Mouse (Mus musculus) neural tube, embryonic 15.5 days (tissue): ENCODE measurements around the gene Tmem107. TPM values are rescaled to one million over a fixed set of nuclear protein-coding genes. Genes with fewer than 3 reads are reported as not detected.
A peak's percentile ranks its signal among the peaks of the same experiment; 100 is the strongest.

Source experiments
- ATAC-seq: fragments of 200-750 bp; cut with Nextera tagmentation; 2 replicates; pipeline ENCODE4 v1.8.0; 2017; ENCODE audit warnings: mild to moderate bottlenecking, moderate TSS enrichment, moderate library complexity; ENCODE audit not compliant: low FRiP score
- H3K27ac ChIP-seq: fragments of 300-500 bp; sonication (generic); replicated peaks from 2 replicates; pipeline ENCODE4 v1.5.1; 2015; ENCODE audit warnings: mild to moderate bottlenecking, inconsistent platforms
- H3K27me3 ChIP-seq: fragments of 300-500 bp; sonication (generic); replicated peaks from 2 replicates; pipeline ENCODE4 v1.6.1; 2015; ENCODE audit warnings: inconsistent platforms
- H3K36me3 ChIP-seq: fragments of 300-500 bp; sonication (generic); 2 replicates; pipeline ENCODE4 v1.6.1; 2015; ENCODE audit warnings: inconsistent platforms
- H3K4me1 ChIP-seq: fragments of 300-500 bp; sonication (generic); 2 replicates; pipeline ENCODE4 v1.6.1; 2015; ENCODE audit warnings: inconsistent platforms
- H3K4me2 ChIP-seq: fragments of 300-500 bp; sonication (generic); 2 replicates; pipeline ENCODE4 v1.6.1; 2015; ENCODE audit warnings: inconsistent platforms, mild to moderate bottlenecking, moderate library complexity
- H3K4me3 ChIP-seq: fragments of 300-500 bp; sonication (generic); replicated peaks from 2 replicates; pipeline ENCODE4 v1.5.1; 2015; ENCODE audit warnings: mild to moderate bottlenecking, inconsistent platforms
- H3K9ac ChIP-seq: fragments of 300-500 bp; sonication (generic); replicated peaks from 2 replicates; pipeline ENCODE4 v1.6.1; 2015; ENCODE audit warnings: mild to moderate bottlenecking, inconsistent platforms
- H3K9me3 ChIP-seq: fragments of 300-500 bp; sonication (generic); replicated peaks from 2 replicates; pipeline ENCODE4 v1.6.1; 2016; ENCODE audit warnings: inconsistent platforms
- WGBS: fragments of 180-500 bp; shearing (Covaris S2); methylation state at CpG from one replicate; pipeline ENCODE4 v1.1.7; 2015; ENCODE audit warnings: mixed read lengths; 5-methylcytosine and 5-hydroxymethylcytosine counted together
- polyA plus RNA-seq: library from polyadenylated mRNA; unstranded; fragments of >200 nt; fragmentation: Nextera tagmentation; extraction: Ambion mirVana; gene quantifications from 2 replicates; pipeline ENCODE4 v1.2.1, GENCODE M21; 2015

The Tmem107 gene
- polyA plus RNA-seq, 1 experiment from 2014 or later = 33.3 TPM

DNA sequence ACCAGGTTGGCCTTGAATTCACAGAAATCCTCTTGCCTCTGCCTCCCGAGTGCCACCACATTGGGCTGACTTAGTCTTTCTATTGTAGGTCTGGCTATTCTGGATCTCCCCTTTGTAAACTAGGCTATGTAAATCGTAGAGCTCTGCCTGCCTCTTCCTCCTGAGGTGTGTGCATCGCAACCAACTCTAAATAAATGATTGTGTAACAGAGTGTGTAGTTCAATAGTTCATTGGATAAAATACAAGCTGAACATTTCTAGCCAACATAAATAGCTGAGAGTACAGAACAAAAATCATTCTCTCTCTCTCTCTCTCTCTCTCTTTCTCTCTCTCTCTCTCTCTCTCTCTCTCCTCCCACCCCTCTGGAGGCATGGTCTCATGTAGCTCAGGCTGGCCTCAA lies 44.0 kb downstream of the Tmem107 start:
- Histone ChIP-seq H3K36me3 (no peaks in the 10 kb centered on the region), H3K4me1 (peaks cover 33% of the 10 kb centered on the region), H3K4me2 (no peak overlapping the region), H3K27ac (no peak overlapping the region), H3K9me3 (no peaks in the 10 kb centered on the region), H3K4me3 (no peak overlapping the region), H3K9ac (no peak overlapping the region), H3K27me3 (peaks cover 12% of the 10 kb centered on the region)
- ATAC-seq = no peak
- WGBS = 80% methylated on average over 3 of the region's 3 CpGs

DNA sequence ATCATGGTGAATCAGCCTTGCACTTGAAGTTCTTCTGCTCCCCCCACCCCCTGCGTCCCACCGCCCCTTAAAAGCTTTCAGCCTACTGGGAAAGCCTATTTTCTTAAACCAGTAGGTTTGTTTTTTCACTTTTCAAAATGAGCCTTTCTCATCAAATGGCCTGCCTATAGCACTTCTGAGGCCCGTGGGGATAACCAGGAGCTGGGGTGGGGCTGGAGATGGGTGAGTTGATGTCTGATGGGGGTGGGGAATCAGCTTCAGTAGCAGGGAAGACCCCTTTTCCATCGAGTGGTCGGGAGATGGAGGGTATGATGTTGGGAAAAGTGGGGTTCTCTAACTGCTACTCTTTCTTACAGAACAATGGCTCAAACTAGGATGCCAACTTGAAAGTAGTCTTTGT lies 46.2 kb downstream of the Tmem107 start:
- peaks cover 47% of the 10 kb centered on the region for H3K4me1 ChIP-seq
- ATAC-seq = no peak
- H3K4me2 ChIP-seq = peak overlapping the region; percentile 97
- H3K36me3 ChIP-seq = no peaks in the 10 kb centered on the region
- peaks cover 17% of the 10 kb centered on the region for H3K27me3 ChIP-seq
- no peak overlapping the region for H3K27ac ChIP-seq
- H3K9ac ChIP-seq = peak overlapping the region; percentile 87; the same call in 1 of the 2 replicates
- peak overlapping the region; percentile 85 for H3K4me3 ChIP-seq
- 56% methylated on average over 5 of the region's 5 CpGs for WGBS
- no peaks in the 10 kb centered on the region for H3K9me3 ChIP-seq

DNA sequence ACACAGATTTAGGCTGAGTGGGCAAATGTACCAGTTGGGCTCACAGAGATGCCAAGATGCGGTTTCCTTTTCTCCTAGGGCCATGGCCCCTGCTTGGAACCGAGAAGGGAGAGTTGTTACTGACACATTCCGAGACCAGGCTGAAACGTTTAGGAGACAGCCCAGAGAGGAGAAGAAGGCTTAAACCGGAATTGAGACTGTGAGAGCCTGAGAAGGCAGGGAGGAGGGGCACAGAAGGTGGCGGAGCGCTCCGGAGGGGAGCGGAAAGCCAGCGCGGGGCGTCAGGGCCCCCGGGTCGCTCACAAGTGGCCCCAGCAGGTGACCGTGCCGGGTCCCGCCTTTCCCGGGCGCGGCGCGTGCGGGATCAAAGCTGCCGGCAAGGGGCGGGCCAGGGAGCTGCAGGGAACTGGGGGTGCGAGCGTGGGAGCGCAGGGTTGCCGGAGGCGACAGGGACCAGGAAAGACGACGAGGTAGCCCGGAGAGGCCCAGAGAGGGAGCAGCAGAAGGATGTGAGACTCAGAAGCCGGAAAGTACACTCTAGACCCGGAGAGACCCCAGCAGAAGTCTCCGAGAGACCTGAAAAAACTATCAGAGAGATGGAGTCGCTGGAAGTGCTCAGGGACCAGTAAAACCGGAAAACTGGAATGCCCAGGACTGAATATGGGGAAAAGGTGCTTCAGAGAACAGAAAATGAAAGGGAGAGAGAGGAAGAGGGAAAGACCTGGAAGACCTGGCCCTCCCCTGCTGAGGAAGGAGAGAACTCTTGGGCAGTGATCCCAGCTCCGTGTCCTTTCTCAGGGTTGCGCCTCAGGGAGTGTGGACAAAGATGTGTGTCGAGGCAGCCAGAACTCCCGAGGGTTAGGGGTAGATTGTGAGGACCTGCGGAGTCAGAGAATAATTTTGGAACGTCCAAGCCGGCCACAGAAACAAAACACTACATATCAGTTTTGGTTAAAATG lies 47.4 kb downstream of the Tmem107 start:
- Histone ChIP-seq H3K4me1 (peaks cover 50% of the 10 kb centered on the region), H3K4me2 (peak overlapping the region; percentile 97), H3K9me3 (no peaks in the 10 kb centered on the region), H3K27me3 (peaks cover 17% of the 10 kb centered on the region), H3K4me3 (peak overlapping the region; percentile 85), H3K9ac (peak overlapping the region; percentile 87), H3K27ac (peak overlapping the region; percentile 80), H3K36me3 (no peaks in the 10 kb centered on the region)
- WGBS = under 1% methylated on average over 43 of the region's 45 CpGs
- no peak for ATAC-seq

DNA sequence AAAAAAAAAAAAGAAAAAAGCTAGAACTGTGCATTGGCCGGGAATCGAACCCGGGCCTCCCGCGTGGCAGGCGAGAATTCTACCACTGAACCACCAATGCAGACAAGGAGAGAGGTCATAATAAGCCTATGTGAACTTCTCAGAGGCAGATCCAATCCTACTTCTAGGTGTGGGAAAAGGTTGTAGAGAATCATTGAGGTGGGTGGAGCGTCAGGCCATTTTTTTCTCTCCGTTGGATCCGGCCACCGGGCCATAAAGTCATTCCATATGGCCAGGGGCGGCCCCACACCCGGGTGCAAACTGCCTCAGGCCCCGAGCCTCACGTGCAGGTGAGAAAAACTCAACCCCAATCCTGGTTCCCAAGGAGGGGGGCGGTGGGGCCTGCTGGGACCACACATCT lies 48.2 kb downstream of the Tmem107 start:
- peak overlapping the region; percentile 97 for H3K4me2 ChIP-seq
- peaks cover 15% of the 10 kb centered on the region for H3K27me3 ChIP-seq
- no peak for ATAC-seq
- H3K36me3 ChIP-seq = no peaks in the 10 kb centered on the region
- no peak overlapping the region for H3K27ac ChIP-seq
- H3K4me3 ChIP-seq = peak overlapping the region; percentile 85
- 1% methylated on average over 15 of the region's 15 CpGs for WGBS
- H3K9ac ChIP-seq = peak overlapping the region; percentile 87
- peaks cover 51% of the 10 kb centered on the region for H3K4me1 ChIP-seq
- no peaks in the 10 kb centered on the region for H3K9me3 ChIP-seq

DNA sequence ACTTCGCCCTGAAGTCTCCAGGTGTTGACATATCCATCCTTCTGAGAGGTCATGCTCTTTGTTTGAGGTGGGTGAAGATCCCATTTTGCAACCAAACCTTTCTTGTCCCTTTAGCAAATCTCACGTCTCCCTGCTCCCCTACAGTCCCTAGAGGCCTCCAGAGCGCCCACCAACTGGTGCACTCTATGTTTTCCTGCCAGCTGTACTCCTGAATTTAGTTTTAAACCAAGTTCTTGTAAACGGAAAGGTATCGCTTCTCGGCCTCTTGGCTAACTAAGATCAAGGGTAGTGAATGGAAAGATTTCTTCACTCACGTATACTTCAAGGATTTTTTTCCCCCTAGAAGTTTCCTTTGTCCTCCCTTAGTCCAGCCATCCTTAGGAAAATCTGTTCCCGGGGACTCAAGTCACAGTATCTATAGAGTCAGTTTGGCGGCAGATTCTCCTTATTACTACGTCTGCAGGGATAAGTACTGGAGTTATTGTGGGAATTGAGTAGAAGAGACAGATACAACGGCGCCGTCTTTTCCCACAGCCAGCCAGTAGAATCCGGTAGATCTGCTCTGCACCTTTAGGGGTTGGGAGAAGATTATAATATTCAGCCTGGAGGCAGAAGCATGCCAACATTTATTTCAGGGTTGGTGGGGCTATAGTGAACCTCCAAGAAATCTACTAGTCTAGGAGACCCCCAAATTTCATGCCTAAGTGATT lies 49.0 kb downstream of the Tmem107 start:
- Histone ChIP-seq H3K9ac (peak overlapping the region; percentile 5; the same call in 1 of the 2 replicates), H3K27me3 (peaks cover 11% of the 10 kb centered on the region; the same call in 1 of the 2 replicates), H3K4me2 (peak overlapping the region; percentile 97), H3K27ac (no peak overlapping the region), H3K36me3 (no peaks in the 10 kb centered on the region), H3K4me3 (peak overlapping the region; percentile 85), H3K9me3 (no peaks in the 10 kb centered on the region), H3K4me1 (peaks cover 51% of the 10 kb centered on the region)
- WGBS = 22% methylated on average over 14 of the region's 14 CpGs
- no peak for ATAC-seq

DNA sequence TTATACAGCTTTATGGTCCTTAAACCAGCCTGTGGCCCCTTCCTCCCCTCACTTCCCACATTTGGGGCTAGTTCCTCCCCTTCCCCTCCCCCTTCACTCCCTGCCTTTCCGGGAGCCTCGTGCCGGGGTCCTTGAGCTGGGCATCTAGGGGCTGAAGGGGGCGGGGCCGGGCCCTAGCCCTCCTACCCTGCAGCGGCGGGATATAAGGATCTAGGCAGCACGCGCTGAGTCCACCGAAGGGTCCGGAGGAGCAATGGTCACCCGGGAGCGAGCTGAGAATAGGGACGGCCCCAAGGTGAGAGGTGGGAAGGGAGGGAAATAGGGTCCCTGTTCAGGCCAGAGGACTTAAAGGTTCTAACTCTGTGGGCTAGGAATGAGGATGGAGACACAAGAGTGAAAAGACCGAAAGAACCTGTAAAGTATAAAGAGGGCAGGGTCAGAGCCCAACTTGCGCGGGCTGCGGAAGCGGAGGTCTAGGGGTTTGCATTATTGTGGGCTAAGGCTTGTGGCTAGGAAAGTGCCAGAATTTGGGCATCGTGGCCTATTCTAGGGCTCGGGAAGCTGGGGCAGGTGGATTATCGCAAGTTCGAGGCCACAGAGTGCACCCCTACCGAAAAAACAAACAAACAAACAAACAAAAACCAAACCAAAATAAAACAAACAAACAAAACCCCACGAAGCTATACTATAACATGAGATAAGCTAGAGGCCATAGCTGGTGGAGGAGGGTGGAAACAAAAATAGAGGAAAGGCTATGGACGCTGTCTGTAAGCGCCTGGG lies 49.8 kb downstream of the Tmem107 start, which contains the start of gene Hes7:
Gene Hes7 (plus strand): TSS at position 184 of the 780 bp plus-strand sequence.
- H3K4me1 ChIP-seq = peaks cover 52% of the 10 kb centered on the region
- peak within 1 kb of the TSS; percentile 63 for H3K9ac ChIP-seq
- 2% methylated on average over 27 of the region's 27 CpGs for WGBS
- no peak for ATAC-seq
- H3K9me3 ChIP-seq = no peaks in the 10 kb centered on the region
- no peak within 1 kb of the TSS for H3K27ac ChIP-seq
- H3K4me2 ChIP-seq = peak within 1 kb of the TSS; percentile 97
- H3K36me3 ChIP-seq = no peaks in the 10 kb centered on the region
- peaks cover 10% of the 10 kb centered on the region; the same call in 1 of the 2 replicates for H3K27me3 ChIP-seq
- peak within 1 kb of the TSS; percentile 85 for H3K4me3 ChIP-seq

DNA sequence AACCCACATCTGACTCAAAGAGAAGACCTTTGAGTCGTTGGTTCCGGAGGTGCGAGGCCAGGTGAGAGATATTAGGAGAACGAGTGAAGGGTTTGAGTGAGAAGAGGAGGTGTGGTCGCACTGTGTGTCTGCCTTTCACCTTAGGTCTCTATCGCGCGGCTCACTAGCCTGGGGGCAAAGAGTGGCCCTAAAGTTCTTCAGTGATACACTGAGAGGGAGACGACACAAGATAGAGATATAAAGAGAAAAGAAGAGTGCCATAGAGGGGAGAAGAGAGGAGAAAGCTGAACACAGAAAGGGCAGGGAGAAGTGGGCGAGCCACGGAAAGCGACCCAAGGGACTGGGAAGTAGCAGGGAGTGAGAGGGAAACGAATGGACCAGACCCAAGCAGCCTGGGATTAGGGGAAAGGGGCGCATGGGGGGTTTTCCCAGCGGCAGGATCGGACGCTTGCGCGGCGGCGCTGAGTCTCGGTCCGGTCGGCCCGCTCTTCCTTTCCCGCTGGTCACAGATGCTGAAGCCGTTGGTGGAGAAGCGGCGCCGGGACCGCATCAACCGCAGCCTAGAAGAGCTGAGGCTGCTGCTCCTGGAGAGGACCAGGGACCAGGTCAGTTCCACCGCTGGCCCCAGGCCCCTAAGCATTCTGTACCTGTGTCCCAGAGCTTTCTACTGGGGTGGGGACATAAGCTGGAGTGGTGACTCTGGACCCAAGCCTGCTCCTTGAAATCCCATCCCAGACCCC lies 50.6 kb downstream of the Tmem107 start:
- H3K36me3 ChIP-seq = no peaks in the 10 kb centered on the region
- peak overlapping the region; percentile 97 for H3K4me2 ChIP-seq
- H3K9me3 ChIP-seq = no peaks in the 10 kb centered on the region
- under 1% methylated on average over 33 of the region's 33 CpGs for WGBS
- H3K4me3 ChIP-seq = peak overlapping the region; percentile 85
- no peak for ATAC-seq
- H3K27ac ChIP-seq = no peak overlapping the region
- peaks cover 60% of the 10 kb centered on the region for H3K4me1 ChIP-seq
- peaks cover 5% of the 10 kb centered on the region; the same call in 1 of the 2 replicates for H3K27me3 ChIP-seq
- H3K9ac ChIP-seq = peak overlapping the region; percentile 63

DNA sequence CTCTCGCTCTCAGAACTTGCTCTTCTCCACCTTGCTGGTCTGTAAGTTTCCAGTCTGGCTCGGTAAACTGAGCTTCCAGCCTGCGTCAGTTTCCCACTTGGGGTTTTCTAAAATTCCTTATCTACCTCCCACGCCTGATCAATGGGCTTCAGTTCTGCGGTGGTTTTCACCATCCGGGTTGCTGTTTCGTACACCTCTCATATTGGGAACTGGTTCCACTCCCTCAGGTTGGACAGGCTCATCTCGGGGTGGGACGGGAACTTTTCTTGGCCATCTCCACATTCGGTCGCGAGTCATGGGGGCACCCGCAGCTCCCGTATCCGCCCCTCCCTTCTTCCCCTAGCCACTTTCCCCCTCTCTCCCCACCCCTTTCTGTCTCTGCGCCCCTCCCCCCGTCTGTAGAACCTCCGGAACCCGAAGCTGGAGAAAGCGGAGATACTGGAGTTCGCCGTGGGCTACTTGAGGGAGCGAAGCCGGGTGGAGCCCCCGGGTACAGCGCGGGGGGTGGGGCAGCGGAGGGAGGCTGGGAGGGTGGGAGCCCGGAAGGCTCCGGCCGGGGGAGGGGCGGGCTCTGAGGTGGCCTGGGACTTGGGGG lies 51.2 kb downstream of the Tmem107 start:
- Histone ChIP-seq H3K4me2 (peak overlapping the region; percentile 97), H3K4me1 (peaks cover 63% of the 10 kb centered on the region), H3K27ac (peak overlapping the region; percentile 79), H3K27me3 (peaks cover 5% of the 10 kb centered on the region; the same call in 1 of the 2 replicates), H3K36me3 (no peaks in the 10 kb centered on the region), H3K9me3 (no peaks in the 10 kb centered on the region), H3K9ac (peak overlapping the region; percentile 63), H3K4me3 (peak overlapping the region; percentile 85)
- ATAC-seq = no peak
- whole genome bisulfite sequencing = 1% methylated on average over 32 of the region's 32 CpGs

DNA sequence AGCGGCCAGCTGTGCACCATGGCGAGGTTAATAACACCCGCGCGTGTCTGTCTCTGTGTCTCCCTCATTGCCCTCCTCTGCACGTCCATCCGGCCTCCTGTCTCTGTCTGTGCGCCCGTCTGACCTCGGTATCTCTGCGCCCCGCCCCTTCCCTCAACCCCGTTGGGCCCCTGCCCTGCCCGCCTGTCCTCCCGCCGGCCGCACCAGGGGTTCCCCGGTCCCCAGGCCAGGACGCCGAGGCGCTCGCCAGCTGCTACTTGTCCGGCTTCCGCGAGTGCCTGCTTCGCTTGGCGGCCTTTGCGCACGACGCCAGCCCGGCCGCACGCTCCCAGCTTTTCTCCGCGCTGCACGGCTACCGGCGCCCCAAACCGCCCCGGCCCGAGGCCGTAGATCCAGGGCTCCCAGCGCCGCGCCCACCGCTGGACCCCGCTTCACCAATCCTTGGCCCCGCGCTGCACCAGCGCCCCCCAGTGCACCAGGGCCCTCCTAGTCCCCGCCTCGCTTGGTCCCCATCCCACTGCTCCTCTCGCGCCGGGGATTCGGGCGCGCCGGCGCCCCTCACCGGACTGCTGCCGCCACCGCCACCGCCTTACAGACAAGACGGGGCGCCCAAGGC lies 51.8 kb downstream of the Tmem107 start, which contains the start of gene 9130213A22Rik:
Gene 9130213A22Rik (minus strand): TSS at position 254 of the 616 bp plus-strand sequence.
- peaks cover 57% of the 10 kb centered on the region for H3K4me1 ChIP-seq
- under 1% methylated on average over 65 of the region's 66 CpGs for WGBS

More for the DNA sequence above, 51.8 kb downstream of the Tmem107 start, which contains the start of gene 9130213A22Rik:
- Histone ChIP-seq H3K4me3 (peak within 1 kb of the TSS; percentile 85), H3K27me3 (peaks cover 7% of the 10 kb centered on the region; the same call in 1 of the 2 replicates), H3K9ac (peak within 1 kb of the TSS; percentile 63), H3K4me2 (peak within 1 kb of the TSS; percentile 97), H3K36me3 (no peaks in the 10 kb centered on the region), H3K9me3 (no peaks in the 10 kb centered on the region), H3K27ac (peak within 1 kb of the TSS; percentile 79)
- ATAC-seq = peak; percentile 48
